Mouse (Mus musculus) erythroblast, embryonic 14.5 days (primary cell): ENCODE measurements around the gene Csmd2.

Experiments
- GATA1 ChIP-seq: IDR thresholded peaks from 2 replicates; pipeline ENCODE4 v1.6.1; 2012; ENCODE audit warnings: low read length, inconsistent platforms, mixed read lengths
- TAL1 ChIP-seq: IDR thresholded peaks from 3 replicates; pipeline ENCODE4 v1.6.1; 2012; ENCODE audit warnings: low read length, inconsistent platforms, mixed read lengths

DNA sequence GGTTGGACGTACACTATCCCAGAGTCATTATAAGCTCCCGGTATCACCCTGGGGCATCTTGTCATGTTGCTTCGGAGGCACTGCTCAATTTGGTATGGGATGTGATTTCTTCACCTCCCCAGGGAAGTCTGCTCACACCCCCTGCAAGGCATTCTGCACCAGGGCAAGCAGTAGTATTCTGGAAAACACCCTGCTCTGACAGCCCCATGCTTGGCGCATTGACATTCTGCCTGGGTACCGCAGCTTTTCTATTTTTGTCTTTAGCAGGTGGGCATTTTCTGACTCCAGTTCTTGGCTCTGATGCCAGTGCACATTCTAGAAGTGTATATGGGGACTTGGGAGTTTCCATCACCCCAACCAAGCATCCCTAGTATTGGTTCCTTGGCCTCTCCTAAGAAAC, 111.9 kb downstream of the Csmd2 start:
- TF ChIP-seq TAL1 (no peak), GATA1 (no peak)
